Mouse (Mus musculus) thymus, adult 2 months (tissue): ENCODE measurements around the gene Mfge8.

Source experiments
- CTCF ChIP-seq: fragments of 200-500 bp; IDR thresholded peaks from 2 replicates; pipeline ENCODE4 v1.5.1; 2012; ENCODE audit warnings: mild to moderate bottlenecking, control low read depth, low read length, moderate library complexity, borderline replicate concordance; ENCODE audit not compliant: control insufficient read depth, poor library complexity, insufficient read depth; ENCODE audit errors: extremely low read depth
- POLR2A ChIP-seq: fragments of 200-500 bp; IDR thresholded peaks from 2 replicates; pipeline ENCODE4 v1.6.1; 2012; ENCODE audit warnings: mild to moderate bottlenecking, low read length, control low read depth, moderate library complexity; ENCODE audit not compliant: control insufficient read depth, poor library complexity, insufficient read depth; ENCODE audit errors: extremely low read depth

GRCm38 (mm10) chr7:79159406-79159805 lies 10.5 kb upstream of the Mfge8 start:
- no peak for TF ChIP-seq CTCF
- no peak for TF ChIP-seq POLR2A
